Mouse (Mus musculus): ENCODE results near the gene Galm.

DNA sequence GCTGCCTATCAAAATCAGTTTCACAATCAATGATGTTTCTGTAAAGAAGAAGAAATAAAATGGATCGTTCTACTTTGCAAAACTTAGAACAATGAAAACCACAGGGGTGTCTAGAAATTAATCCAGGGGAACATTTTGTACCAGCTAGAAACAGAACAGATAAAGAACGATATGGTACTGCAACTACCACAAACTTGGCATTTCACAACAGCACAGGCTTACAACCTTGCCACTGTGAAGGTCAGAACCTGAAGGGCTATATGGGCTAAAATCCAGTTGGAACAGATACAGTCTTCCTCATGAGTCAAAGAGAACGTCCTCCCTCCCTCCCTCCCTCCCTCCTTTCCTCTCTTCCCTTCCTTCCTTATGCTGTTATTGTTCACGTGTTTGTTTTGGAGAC, 36.7 kb upstream of the Galm start:
- no peak for TF ChIP-seq POLR2A (IDR thresholded peaks at IDR 0.05; ENCODE audit: borderline replicate concordance, control insufficient read depth, low read depth, low read length)
- TF ChIP-seq CTCF (IDR thresholded peaks at IDR 0.05; ENCODE audit: control insufficient read depth, insufficient read depth, low read length), result no peak

Data from bone marrow, adult 2 months (tissue).